In genomic region chr6:5024893-5025292, GRCm38 (mm10) we compare ENCODE assay signal across 27 mouse cellular contexts.
A peak's percentile ranks its signal among the peaks of the same experiment; 100 is the strongest.
DNase-seq lines count a peak whose midpoint lies in the region; ATAC-seq lines count a peak whose summit lies in the region.
"Had no signal": no experiment of that assay in that cellular context is flagged by ENCODE, and none has a peak within 500 bp of the region (broad histone marks: within the 10 kb centered on the region; RNA-seq: fewer than 3 reads in every experiment).

No protein-coding gene starts in this region.

- peak; percentile 54 for DNase-seq in embryonic facial prominence, embryonic 14.5 days (ENCODE audit: low spot score)
- no peak for DNase-seq in embryonic facial prominence, embryonic 10.5 days (ENCODE audit: low spot score)
- peak; percentile 32 for DNase-seq in heart, adult 8-10 months (ENCODE audit: low spot score)
- no peak for DNase-seq in heart, embryonic 10.5 days (ENCODE audit: low spot score)
- DNase-seq in midbrain, embryonic 11.5 days (ENCODE audit: low spot score, missing footprints) = peak; percentile 61
- peak; percentile 31 for DNase-seq in fibroblast of lung, adult 2 months (ENCODE audit: low read depth)
- DNase-seq: adrenal gland, postnatal 25 days; cerebellum, postnatal 10 days; gastrocnemius, postnatal 25 days; heart, postnatal 36 days; kidney, postnatal 14 days; layer of hippocampus, postnatal 36 days; left cerebral cortex, postnatal 4 days; liver; lung, embryonic 14.5 days; lung, postnatal 14 days; right cerebral cortex, postnatal 4 days; thymus, adult 2 months; thymus, postnatal 36 days had no signal

- 65% methylated on average over 7 of the region's 7 CpGs for WGBS in embryonic facial prominence, embryonic 14.5 days
- 90% methylated on average over 7 of the region's 7 CpGs for WGBS in embryonic facial prominence, embryonic 10.5 days
- WGBS in heart, embryonic 10.5 days = 87% methylated on average over 7 of the region's 7 CpGs
- WGBS in midbrain, embryonic 11.5 days = 86% methylated on average over 7 of the region's 7 CpGs
- 69% methylated on average over 7 of the region's 7 CpGs for WGBS in midbrain, embryonic 16.5 days

- H3K36me3 ChIP-seq in embryonic facial prominence, embryonic 14.5 days (ENCODE audit: control insufficient read depth, insufficient read depth, low read length) = no peaks in the 10 kb centered on the region
- H3K36me3 ChIP-seq in embryonic facial prominence, embryonic 10.5 days (replicated peaks) = no peaks in the 10 kb centered on the region; the same call in 1 of the 2 replicates
- no peaks in the 10 kb centered on the region for H3K36me3 ChIP-seq in heart, embryonic 10.5 days
- no peaks in the 10 kb centered on the region for H3K36me3 ChIP-seq in midbrain, embryonic 11.5 days (ENCODE audit: control insufficient read depth, insufficient read depth, low read length)
- H3K36me3 ChIP-seq in midbrain, embryonic 16.5 days (ENCODE audit: control insufficient read depth, insufficient read depth, low read length) = no peaks in the 10 kb centered on the region
- H3K36me3 ChIP-seq: hindbrain, embryonic 13.5 days; liver, embryonic 15.5 days; midbrain, embryonic 15.5 days had no signal

- no peaks in the 10 kb centered on the region for H3K4me1 ChIP-seq in embryonic facial prominence, embryonic 14.5 days (ENCODE audit: control insufficient read depth, insufficient read depth, low read length)
- H3K4me1 ChIP-seq in embryonic facial prominence, embryonic 10.5 days = peaks cover 33% of the 10 kb centered on the region
- H3K4me1 ChIP-seq in heart, embryonic 10.5 days = peaks cover 1% of the 10 kb centered on the region; the same call in 1 of the 2 replicates
- H3K4me1 ChIP-seq in midbrain, embryonic 11.5 days (ENCODE audit: control insufficient read depth, insufficient read depth, low read length) = peaks cover 16% of the 10 kb centered on the region
- H3K4me1 ChIP-seq in midbrain, embryonic 16.5 days (ENCODE audit: control insufficient read depth, insufficient read depth, low read length) = no peaks in the 10 kb centered on the region
- H3K4me1 ChIP-seq: liver, embryonic 15.5 days had no signal

- H3K9ac ChIP-seq in embryonic facial prominence, embryonic 14.5 days (ENCODE audit: low read depth, low read length) = no peak overlapping the region
- no peak overlapping the region for H3K9ac ChIP-seq in midbrain, embryonic 11.5 days (ENCODE audit: low read length)
- H3K9ac ChIP-seq in midbrain, embryonic 16.5 days (ENCODE audit: low read depth, low read length) = no peak overlapping the region
- H3K9ac ChIP-seq: hindbrain, embryonic 13.5 days; liver, embryonic 15.5 days; lung, embryonic 14.5 days; midbrain, embryonic 15.5 days had no signal

- no peaks in the 10 kb centered on the region for H3K27me3 ChIP-seq in embryonic facial prominence, embryonic 14.5 days (replicated peaks; ENCODE audit: control insufficient read depth, insufficient read depth, low read length)
- no peaks in the 10 kb centered on the region for H3K27me3 ChIP-seq in embryonic facial prominence, embryonic 10.5 days (replicated peaks; ENCODE audit: low read depth, poor library complexity, severe bottlenecking)
- H3K27me3 ChIP-seq in heart, embryonic 10.5 days (ENCODE audit: insufficient read depth, poor library complexity, severe bottlenecking) = no peaks in the 10 kb centered on the region
- no peaks in the 10 kb centered on the region for H3K27me3 ChIP-seq in midbrain, embryonic 11.5 days (ENCODE audit: control insufficient read depth, insufficient read depth, low read length)
- no peaks in the 10 kb centered on the region for H3K27me3 ChIP-seq in midbrain, embryonic 16.5 days (ENCODE audit: control insufficient read depth, insufficient read depth, low read depth, low read length)
- H3K27me3 ChIP-seq: hindbrain, embryonic 13.5 days; liver, embryonic 15.5 days; midbrain, embryonic 15.5 days had no signal

- no peak overlapping the region for H3K27ac ChIP-seq in embryonic facial prominence, embryonic 14.5 days (replicated peaks; ENCODE audit: low read depth, low read length)
- no peak overlapping the region for H3K27ac ChIP-seq in embryonic facial prominence, embryonic 10.5 days (replicated peaks)
- H3K27ac ChIP-seq in heart, embryonic 10.5 days = no peak overlapping the region
- H3K27ac ChIP-seq in midbrain, embryonic 11.5 days (ENCODE audit: low read depth, low read length) = no peak overlapping the region
- no peak overlapping the region for H3K27ac ChIP-seq in midbrain, embryonic 16.5 days (ENCODE audit: low read length)
- H3K27ac ChIP-seq: forebrain, embryonic 10.5 days; hindbrain, embryonic 13.5 days; liver, embryonic 15.5 days; midbrain, embryonic 15.5 days had no signal

- H3K4me2 ChIP-seq in embryonic facial prominence, embryonic 14.5 days (ENCODE audit: low read depth, low read length) = no peak overlapping the region
- no peak overlapping the region for H3K4me2 ChIP-seq in midbrain, embryonic 11.5 days
- H3K4me2 ChIP-seq in midbrain, embryonic 16.5 days (ENCODE audit: low read length) = no peak overlapping the region
- H3K4me2 ChIP-seq: hindbrain, embryonic 13.5 days; liver, embryonic 15.5 days; lung, embryonic 14.5 days; midbrain, embryonic 15.5 days had no signal

- no peak overlapping the region for H3K4me3 ChIP-seq in embryonic facial prominence, embryonic 14.5 days (ENCODE audit: low read depth, low read length)
- H3K4me3 ChIP-seq in embryonic facial prominence, embryonic 10.5 days = no peak overlapping the region
- H3K4me3 ChIP-seq in heart, embryonic 10.5 days = no peak overlapping the region
- H3K4me3 ChIP-seq in midbrain, embryonic 11.5 days (ENCODE audit: low read depth, low read length) = no peak overlapping the region
- H3K4me3 ChIP-seq in midbrain, embryonic 16.5 days (ENCODE audit: low read depth, low read length) = no peak overlapping the region
- H3K4me3 ChIP-seq: forebrain, embryonic 10.5 days; hindbrain, embryonic 13.5 days; liver, embryonic 15.5 days; midbrain, embryonic 15.5 days had no signal

- ATAC-seq in embryonic facial prominence, embryonic 14.5 days (ENCODE audit: low read depth) = no peak
- no peak for ATAC-seq in midbrain, embryonic 11.5 days (ENCODE audit: low FRiP score)
- ATAC-seq in midbrain, embryonic 16.5 days = no peak
- ATAC-seq: CD4-positive, CD25-positive, alpha-beta regulatory T cell, adult 4 months; forebrain, embryonic 16.5 days; intestine, postnatal 0 days; midbrain, embryonic 15.5 days had no signal

- H3K9me3 ChIP-seq in embryonic facial prominence, embryonic 14.5 days (ENCODE audit: control insufficient read depth, low read length) = no peaks in the 10 kb centered on the region
- H3K9me3 ChIP-seq in embryonic facial prominence, embryonic 10.5 days = no peaks in the 10 kb centered on the region
- H3K9me3 ChIP-seq in heart, embryonic 10.5 days = no peaks in the 10 kb centered on the region
- H3K9me3 ChIP-seq in midbrain, embryonic 11.5 days (ENCODE audit: control insufficient read depth, low read length) = no peaks in the 10 kb centered on the region
- no peaks in the 10 kb centered on the region for H3K9me3 ChIP-seq in midbrain, embryonic 16.5 days (replicated peaks; ENCODE audit: control insufficient read depth, low read length, poor library complexity, severe bottlenecking)
- H3K9me3 ChIP-seq: forebrain, embryonic 10.5 days; hindbrain, embryonic 13.5 days; liver, embryonic 15.5 days; midbrain, embryonic 15.5 days had no signal

Comparison
In these comparisons a context has a peak if more than half of its experiments do, and no peak if none do; other contexts are left out.
1. DNase-seq: peak in embryonic facial prominence, embryonic 14.5 days (single experiment), heart, adult 8-10 months (single experiment), midbrain, embryonic 11.5 days (single experiment) and fibroblast of lung, adult 2 months (single experiment); none in embryonic facial prominence, embryonic 10.5 days (single experiment) and heart, embryonic 10.5 days (single experiment).